Mouse (Mus musculus) liver, adult 2 months (tissue): ENCODE measurements around the gene Hmgxb4.

Experiments used
- CTCF ChIP-seq: fragments of 200-500 bp; IDR thresholded peaks from 2 replicates; pipeline ENCODE4 v1.5.1; 2011; ENCODE audit warnings: low read depth, low read length, control low read depth
- POLR2A ChIP-seq: fragments of 200-500 bp; IDR thresholded peaks from 2 replicates; pipeline ENCODE4 v1.6.1; 2011; ENCODE audit warnings: low read length, control low read depth; ENCODE audit not compliant: insufficient read depth; ENCODE audit errors: extremely low read depth

- TF ChIP-seq CTCF = no peak
- no peak for TF ChIP-seq POLR2A
These were observed 32.7 kb downstream of the Hmgxb4 start for GRCm38 (mm10) chr8:75025809-75026208.
